Mouse (Mus musculus) limb, embryonic 12.5 days (tissue): Measurements from ENCODE around the gene Ranbp1. TPM values are rescaled to one million over a fixed set of nuclear protein-coding genes. Genes with fewer than 3 reads are reported as not detected.
"Not testable (repeated sequence)": the region's sequence is repeated elsewhere in the genome, so short reads cannot be mapped to it uniquely, and the experiment has no call there.

Experiments used
- ATAC-seq: fragments of 200-750 bp; cut with Nextera tagmentation; 2 replicates; pipeline ENCODE4 v1.8.0; 2017; ENCODE audit warnings: low read depth, moderate TSS enrichment; ENCODE audit not compliant: insufficient number of reproducible peaks, insufficient read depth, low FRiP score, low TSS enrichment
- H3K27ac ChIP-seq: fragments of 300-500 bp; sonication (generic); 2 replicates; pipeline ENCODE4 v1.5.1; 2016; ENCODE audit warnings: mild to moderate bottlenecking, moderate library complexity
- H3K27me3 ChIP-seq: fragments of 300-500 bp; sonication (generic); 2 replicates; pipeline ENCODE4 v1.6.1; 2016; ENCODE audit warnings: mild to moderate bottlenecking, moderate library complexity
- H3K36me3 ChIP-seq: fragments of 300-500 bp; sonication (generic); 2 replicates; pipeline ENCODE4 v1.6.1; 2016; ENCODE audit warnings: mild to moderate bottlenecking, moderate library complexity
- H3K4me1 ChIP-seq: fragments of 300-500 bp; sonication (generic); replicated peaks from 2 replicates; pipeline ENCODE4 v1.6.1; 2016
- H3K4me2 ChIP-seq: fragments of 300-500 bp; sonication (generic); 2 replicates; pipeline ENCODE4 v1.6.1; 2016; ENCODE audit warnings: mild to moderate bottlenecking, moderate library complexity
- H3K4me3 ChIP-seq: fragments of 300-500 bp; sonication (generic); replicated peaks from 2 replicates; pipeline ENCODE4 v1.5.1; 2016; ENCODE audit warnings: mild to moderate bottlenecking
- H3K9ac ChIP-seq: fragments of 300-500 bp; sonication (generic); replicated peaks from 2 replicates; pipeline ENCODE4 v1.6.1; 2016; ENCODE audit warnings: mild to moderate bottlenecking, moderate library complexity
- H3K9me3 ChIP-seq: fragments of 300-500 bp; sonication (generic); 2 replicates; pipeline ENCODE4 v1.6.1; 2016; ENCODE audit warnings: mild to moderate bottlenecking, moderate library complexity
- WGBS: fragments of 180-500 bp; shearing (Covaris S2); methylation state at CpG from one replicate; pipeline ENCODE4 v1.1.7; 2016; 5-methylcytosine and 5-hydroxymethylcytosine counted together
- polyA plus RNA-seq: library from polyadenylated mRNA; unstranded; fragments of >200 nt; fragmentation: Nextera tagmentation; extraction: Ambion mirVana; gene quantifications from 2 replicates; pipeline ENCODE4 v1.2.1, GENCODE M21; 2016

Ranbp1 gene
- polyA plus RNA-seq = 943 and 976 TPM in 2 replicates

GRCm38 (mm10) chr16:18248433-18249363, at the start of gene Ranbp1, which contains the start of gene Trmt2a:
Gene Ranbp1 (minus strand): TSS chr16:18248732.
Gene Trmt2a (plus strand): TSS chr16:18248679.
- peaks cover 37% of the 10 kb centered on the region for H3K4me1 ChIP-seq
- peaks cover 69% of the 10 kb centered on the region for H3K36me3 ChIP-seq
- WGBS = under 1% methylated on average over 93 of the region's 102 CpGs
- peak within 1 kb of the TSS; percentile 92 for H3K4me3 ChIP-seq
- peak within 1 kb of the TSS; percentile 93 for H3K27ac ChIP-seq
- peak within 1 kb of the TSS; percentile 97 for H3K9ac ChIP-seq
- peak within 1 kb of the TSS; percentile 95 for H3K4me2 ChIP-seq
- ATAC-seq = peak; percentile 96
- no peaks in the 10 kb centered on the region for H3K27me3 ChIP-seq
- no peaks in the 10 kb centered on the region for H3K9me3 ChIP-seq

DNA sequence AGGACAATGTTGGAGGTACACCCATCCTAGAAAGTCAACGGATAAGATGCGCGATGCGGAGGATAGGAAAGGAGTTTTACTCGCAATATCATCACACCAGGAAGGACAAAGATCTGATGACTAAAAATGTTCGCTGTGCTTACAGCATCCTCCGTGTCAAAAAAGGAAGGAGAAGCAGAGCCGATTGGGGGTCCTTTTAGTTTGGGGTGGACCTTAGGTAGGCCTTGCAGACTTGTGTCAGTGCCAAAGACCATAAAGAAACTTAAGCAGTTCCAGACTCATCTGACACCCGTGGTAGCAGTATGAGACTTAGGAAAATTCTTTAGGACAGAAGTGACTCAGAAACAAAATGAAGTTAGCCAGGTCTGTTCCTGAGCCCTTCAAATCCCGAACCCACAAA, 41.1 kb upstream of the Ranbp1 start:
- not testable (repeated sequence) for H3K9me3 ChIP-seq, H3K27me3 ChIP-seq
- Histone ChIP-seq H3K36me3 (peaks cover 29% of the 10 kb centered on the region), H3K4me3 (peak overlapping the region; percentile 94), H3K27ac (peak overlapping the region; percentile 70; the same call in 1 of the 2 replicates), H3K4me2 (peak overlapping the region; percentile 97), H3K4me1 (peaks cover 28% of the 10 kb centered on the region), H3K9ac (peak overlapping the region; percentile 97; the same call in 1 of the 2 replicates)
- peak; percentile 6; the same call in 1 of the 2 replicates for ATAC-seq
- WGBS = 3% methylated on average over 10 of the region's 10 CpGs

GRCm38 (mm10) chr16:18289067-18289588, 40.6 kb upstream of the Ranbp1 start, which contains the start of gene Dgcr8:
Gene Dgcr8 (minus strand): TSS chr16:18289246.
- peak within 1 kb of the TSS; percentile 94 for H3K4me3 ChIP-seq
- no peaks in the 10 kb centered on the region for H3K9me3 ChIP-seq
- H3K4me1 ChIP-seq = peaks cover 28% of the 10 kb centered on the region
- H3K27me3 ChIP-seq = no peaks in the 10 kb centered on the region
- peak within 1 kb of the TSS; percentile 97 for H3K4me2 ChIP-seq
- H3K9ac ChIP-seq = peak within 1 kb of the TSS; percentile 97
- ATAC-seq = peak; percentile 99
- WGBS = under 1% methylated on average over 56 of the region's 71 CpGs
- H3K36me3 ChIP-seq = peaks cover 33% of the 10 kb centered on the region
- H3K27ac ChIP-seq = peak within 1 kb of the TSS; percentile 91

GRCm38 (mm10) chr16:18288581-18289061, 40.1 kb upstream of the Ranbp1 start:
- no peaks in the 10 kb centered on the region for H3K27me3 ChIP-seq
- H3K4me1 ChIP-seq = peaks cover 28% of the 10 kb centered on the region
- 1% methylated on average over 28 of the region's 31 CpGs for WGBS
- H3K4me3 ChIP-seq = peak overlapping the region; percentile 94
- peaks cover 38% of the 10 kb centered on the region for H3K36me3 ChIP-seq
- H3K27ac ChIP-seq = peak overlapping the region; percentile 91
- H3K9ac ChIP-seq = peak overlapping the region; percentile 97
- ATAC-seq = peak; percentile 89
- H3K9me3 ChIP-seq = no peaks in the 10 kb centered on the region
- peak overlapping the region; percentile 97 for H3K4me2 ChIP-seq

GRCm38 (mm10) chr16:18288166-18288565, 39.6 kb upstream of the Ranbp1 start:
- no peaks in the 10 kb centered on the region for H3K27me3 ChIP-seq
- peak overlapping the region; percentile 97 for H3K9ac ChIP-seq
- 1% methylated on average over 4 of the region's 4 CpGs for WGBS
- peak overlapping the region; percentile 91 for H3K27ac ChIP-seq
- peak overlapping the region; percentile 94 for H3K4me3 ChIP-seq
- no peaks in the 10 kb centered on the region for H3K9me3 ChIP-seq
- peaks cover 28% of the 10 kb centered on the region for H3K4me1 ChIP-seq
- ATAC-seq = no peak
- peaks cover 43% of the 10 kb centered on the region for H3K36me3 ChIP-seq
- peak overlapping the region; percentile 97 for H3K4me2 ChIP-seq

DNA sequence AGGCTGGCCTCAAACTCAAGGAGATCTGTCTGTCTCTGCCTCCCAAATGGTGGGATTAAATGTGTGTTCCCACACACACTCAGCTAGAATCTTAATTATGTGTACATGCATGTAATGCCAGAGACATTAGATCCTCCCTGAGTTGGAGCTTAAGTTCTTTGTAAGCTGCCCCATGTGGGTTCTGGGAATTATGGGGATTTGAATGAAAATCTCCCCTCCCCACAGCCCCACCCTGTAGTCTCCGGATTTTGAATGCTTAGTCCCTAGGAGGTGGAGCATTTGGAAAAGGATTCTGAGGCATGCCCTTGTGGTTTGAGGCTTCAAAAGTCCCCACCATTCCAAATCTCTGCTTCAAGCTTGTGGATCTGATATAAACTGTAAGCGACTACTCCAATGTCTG, 26.6 kb upstream of the Ranbp1 start:
- Histone ChIP-seq H3K27ac (no peak overlapping the region), H3K9ac (no peak overlapping the region), H3K4me1 (no peaks in the 10 kb centered on the region), H3K27me3 (no peaks in the 10 kb centered on the region), H3K9me3 (no peaks in the 10 kb centered on the region), H3K4me2 (no peak overlapping the region), H3K36me3 (peaks cover 94% of the 10 kb centered on the region), H3K4me3 (no peak overlapping the region)
- no peak for ATAC-seq
- 88% methylated on average over 2 of the region's 2 CpGs for WGBS

- no peak for ATAC-seq
- H3K27me3 ChIP-seq = no peaks in the 10 kb centered on the region
- no peak overlapping the region for H3K4me2 ChIP-seq
- H3K27ac ChIP-seq = no peak overlapping the region
- 95% methylated on average over 5 of the region's 5 CpGs for WGBS
- H3K4me3 ChIP-seq = no peak overlapping the region
- H3K9ac ChIP-seq = no peak overlapping the region
- H3K4me1 ChIP-seq = no peaks in the 10 kb centered on the region
- peaks cover 96% of the 10 kb centered on the region for H3K36me3 ChIP-seq
- H3K9me3 ChIP-seq = no peaks in the 10 kb centered on the region
These were observed 19.6 kb upstream of the Ranbp1 start for GRCm38 (mm10) chr16:18268182-18268581.

GRCm38 (mm10) chr16:18265024-18265423, 16.5 kb upstream of the Ranbp1 start:
- peaks cover 94% of the 10 kb centered on the region for H3K36me3 ChIP-seq
- no peak overlapping the region for H3K4me3 ChIP-seq
- ATAC-seq = no peak

GRCm38 (mm10) chr16:18258221-18258620, 9.7 kb upstream of the Ranbp1 start, which contains the start of gene Gm49776:
Gene Gm49776 (minus strand): TSS chr16:18258321.
- H3K9me3 ChIP-seq = no peaks in the 10 kb centered on the region
- no peak for ATAC-seq
- no peak within 1 kb of the TSS for H3K4me2 ChIP-seq
- H3K36me3 ChIP-seq = peaks cover 96% of the 10 kb centered on the region
- H3K4me1 ChIP-seq = no peaks in the 10 kb centered on the region
- 91% methylated on average over 2 of the region's 2 CpGs for WGBS
- H3K27ac ChIP-seq = no peak within 1 kb of the TSS
- no peak within 1 kb of the TSS for H3K9ac ChIP-seq
- no peak within 1 kb of the TSS for H3K4me3 ChIP-seq
- no peaks in the 10 kb centered on the region for H3K27me3 ChIP-seq

More at GRCm38 (mm10) chr16:18265024-18265423, 16.5 kb upstream of the Ranbp1 start:
- Histone ChIP-seq H3K27me3 (no peaks in the 10 kb centered on the region), H3K9me3 (no peaks in the 10 kb centered on the region), H3K4me1 (no peaks in the 10 kb centered on the region), H3K27ac (no peak overlapping the region), H3K4me2 (no peak overlapping the region), H3K9ac (no peak overlapping the region)
- WGBS = 91% methylated on average over 2 of the region's 2 CpGs

DNA sequence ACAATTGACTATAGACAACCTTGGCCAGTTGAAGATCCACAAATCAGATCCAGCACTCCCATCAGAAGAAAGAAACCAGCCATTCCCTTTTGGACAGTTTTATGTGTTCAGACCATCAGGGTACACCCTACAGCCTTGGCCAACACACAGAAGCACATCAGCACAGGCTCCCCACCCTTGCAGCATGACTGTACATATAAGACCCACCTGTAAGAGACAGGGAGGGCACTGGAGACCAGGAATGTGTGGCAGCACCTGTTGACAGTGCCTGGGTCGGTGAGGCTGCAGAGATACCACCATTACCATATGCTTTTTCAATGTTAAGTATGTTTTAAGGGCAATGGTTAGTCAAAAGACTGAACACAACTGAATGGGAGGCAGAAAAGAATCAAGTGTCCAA, 5.3 kb upstream of the Ranbp1 start:
- Histone ChIP-seq H3K36me3 (peaks cover 84% of the 10 kb centered on the region), H3K4me3 (no peak overlapping the region), H3K27me3 (no peaks in the 10 kb centered on the region), H3K4me1 (peaks cover 23% of the 10 kb centered on the region), H3K9ac (no peak overlapping the region), H3K4me2 (no peak overlapping the region), H3K27ac (no peak overlapping the region), H3K9me3 (no peaks in the 10 kb centered on the region)
- no peak for ATAC-seq
- 94% methylated on average over 1 of the region's 1 CpGs for WGBS

GRCm38 (mm10) chr16:18252736-18253135, 4.2 kb upstream of the Ranbp1 start:
- Histone ChIP-seq H3K27me3 (no peaks in the 10 kb centered on the region), H3K9me3 (no peaks in the 10 kb centered on the region), H3K4me3 (no peak overlapping the region), H3K4me2 (no peak overlapping the region), H3K36me3 (peaks cover 74% of the 10 kb centered on the region), H3K9ac (no peak overlapping the region), H3K4me1 (peaks cover 23% of the 10 kb centered on the region), H3K27ac (no peak overlapping the region)
- WGBS = 91% methylated on average over 6 of the region's 6 CpGs
- ATAC-seq = no peak
